Mouse (Mus musculus) heart, adult 2 months (tissue): ENCODE measurements at regions not wholly inside any gene's neighbourhood (a gene's known extent, or its start where the extent isn't known, plus 50 kb on each side); places are given as distances from the start of the nearest gene placed in this dataset.

Experiments used
- CTCF ChIP-seq: fragments of 200-600 bp; IDR thresholded peaks from 2 replicates; pipeline ENCODE4 v1.8.1; 2022; ENCODE audit warnings: antibody characterized with exemption, mild to moderate bottlenecking, moderate library complexity
- POLR2A ChIP-seq: fragments of 200-500 bp; IDR thresholded peaks from 2 replicates; pipeline ENCODE4 v1.6.1; 2011; ENCODE audit warnings: mild to moderate bottlenecking, low read depth, low read length, control low read depth; ENCODE audit not compliant: insufficient read depth

DNA sequence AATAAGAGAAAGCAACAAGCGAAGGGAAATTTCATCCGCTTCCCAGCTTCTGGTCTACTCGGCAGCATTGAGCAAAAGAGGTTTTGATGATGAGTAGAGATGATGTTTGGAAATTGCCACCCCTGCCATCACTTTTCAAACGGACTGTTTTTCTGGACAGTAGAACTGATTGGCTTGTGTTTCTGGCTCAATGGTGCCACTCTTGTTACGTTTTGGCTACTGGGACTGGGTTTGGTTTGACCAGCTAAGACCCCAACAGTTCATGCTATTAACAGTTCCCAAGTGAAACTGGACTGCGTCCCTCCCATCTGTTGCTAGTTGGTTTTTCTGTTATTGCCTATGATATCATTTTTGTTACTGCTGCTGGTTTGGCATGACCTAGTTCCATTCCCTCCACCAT is 199.1 kb downstream of the Rps15a start:
- TF ChIP-seq CTCF: no peak
- TF ChIP-seq POLR2A: no peak
